Mouse (Mus musculus) skeletal muscle tissue, postnatal 0 days (tissue): Measurements from ENCODE around the gene Rapgef5. TPM values are rescaled to one million over a fixed set of nuclear protein-coding genes. Genes with fewer than 3 reads are reported as not detected.

Experiments used
- polyA plus RNA-seq: library from polyadenylated mRNA; unstranded; fragments of >200 nt; fragmentation: Nextera tagmentation; extraction: Ambion mirVana; gene quantifications from 2 replicates; pipeline ENCODE4 v1.2.1, GENCODE M21; 2015

Gene Rapgef5
- 4.1 and 4.4 TPM in 2 replicates for polyA plus RNA-seq

GRCm38 (mm10) chr12:117516179-117516578 lies at the start of gene Rapgef5:
TSS of gene Rapgef5 (plus strand) at chr12:117516479.

GRCm38 (mm10) chr12:117803989-117804388 lies 287.7 kb downstream of the Rapgef5 start, which contains the start of gene Cdca7l:
TSS of gene Cdca7l (plus strand) at chr12:117804289.

